Mouse (Mus musculus) CH12.LX (cell line): ENCODE data around the gene Cs.

Source experiments
- BHLHE40 ChIP-seq: IDR thresholded peaks from 2 replicates; pipeline ENCODE4 v1.6.1; 2011; ENCODE audit warnings: mild to moderate bottlenecking, low read depth, low read length, improper control_type of control experiment
- CTCF ChIP-seq, 2 experiments: IDR thresholded peaks in 1 of 2; conservative IDR thresholded peaks in 1 of 2; 2 replicates each; pipeline ENCODE4 v1.5.1; 2011 to 2012; ENCODE audit warnings: low read depth in 2 of 2, low read length in 2 of 2, improper control_type of control experiment in 1 of 2, inconsistent platforms in 1 of 2, mild to moderate bottlenecking in 1 of 2, moderate library complexity in 1 of 2
- MAX ChIP-seq: IDR thresholded peaks from 2 replicates; pipeline ENCODE4 v1.6.1; 2011; ENCODE audit warnings: low read length, improper control_type of control experiment
- MXI1 ChIP-seq: IDR thresholded peaks from 2 replicates; pipeline ENCODE4 v1.6.1; 2011; ENCODE audit warnings: mild to moderate bottlenecking, low read depth, low read length, improper control_type of control experiment
- POLR2A ChIP-seq: IDR thresholded peaks from 2 replicates; pipeline ENCODE4 v1.6.1; 2011; ENCODE audit warnings: low read depth, mild to moderate bottlenecking, improper control_type of control experiment, low read length
- POLR2AphosphoS2 ChIP-seq: IDR thresholded peaks from 2 replicates; pipeline ENCODE4 v1.6.1; 2011; ENCODE audit warnings: low read depth, low read length, improper control_type of control experiment
- SMC3 ChIP-seq: IDR thresholded peaks from 2 replicates; pipeline ENCODE4 v1.6.1; 2011; ENCODE audit warnings: low read depth, low read length, improper control_type of control experiment
- TCF12 ChIP-seq: IDR thresholded peaks from 2 replicates; pipeline ENCODE4 v1.6.1; 2014; ENCODE audit warnings: low read depth, mild to moderate bottlenecking, inconsistent platforms, low read length, improper control_type of control experiment
- USF1 ChIP-seq: IDR thresholded peaks from 2 replicates; pipeline ENCODE4 v1.6.1; 2014; ENCODE audit warnings: low read depth, mild to moderate bottlenecking, inconsistent platforms, low read length, improper control_type of control experiment
- ZC3H11A ChIP-seq: IDR thresholded peaks from 2 replicates; pipeline ENCODE4 v1.6.1; 2012; ENCODE audit warnings: low read depth, mild to moderate bottlenecking, inconsistent platforms, low read length, improper control_type of control experiment
- ZNF384 ChIP-seq: IDR thresholded peaks from 2 replicates; pipeline ENCODE4 v1.6.1; 2012; ENCODE audit warnings: low read depth, low read length, improper control_type of control experiment, inconsistent platforms

DNA sequence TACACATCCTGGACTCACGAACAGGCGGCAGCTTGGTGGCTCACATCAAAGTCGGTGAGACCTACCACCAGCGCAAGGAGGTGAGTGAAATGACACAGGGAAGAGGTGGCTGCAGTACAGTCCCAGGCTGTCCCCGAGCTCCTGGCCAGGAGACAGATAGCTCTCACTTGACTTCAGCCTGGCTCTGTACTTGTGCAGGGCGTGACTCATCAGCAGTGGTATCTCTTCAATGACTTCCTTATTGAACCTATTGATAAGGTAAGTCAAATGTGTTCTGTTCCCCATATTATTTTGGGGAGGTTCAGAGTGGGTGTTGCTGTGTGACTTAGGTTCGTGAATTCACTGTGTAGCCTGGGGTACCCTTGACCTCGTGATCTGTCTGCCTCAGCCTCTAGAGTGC, 22.0 kb upstream of the Cs start:
- no peak for TF ChIP-seq MAX
- TF ChIP-seq ZC3H11A: no peak
- no peak for TF ChIP-seq CTCF (conservative IDR thresholded peaks at IDR 0.05 in 1 of 2, IDR thresholded peaks at IDR 0.05 in 1 of 2; ENCODE audit: low read depth in 2 of 2, low read length in 2 of 2)
- no peak for TF ChIP-seq POLR2A
- no peak for TF ChIP-seq ZNF384
- no peak for TF ChIP-seq MXI1
- no peak for TF ChIP-seq BHLHE40
- TF ChIP-seq USF1: no peak
- no peak for TF ChIP-seq SMC3
- no peak for TF ChIP-seq POLR2AphosphoS2
- TF ChIP-seq TCF12: no peak
